Mouse (Mus musculus) olfactory bulb, adult 2 months (tissue): Measurements from ENCODE around the gene Ppp2r5b.

ENCODE experiments used
- CTCF ChIP-seq: fragments of 200-500 bp; IDR thresholded peaks from 2 replicates; pipeline ENCODE4 v1.5.1; 2012; ENCODE audit warnings: low read depth, mild to moderate bottlenecking, low read length, moderate library complexity; ENCODE audit not compliant: insufficient read depth
- POLR2A ChIP-seq: fragments of 200-500 bp; IDR thresholded peaks from 2 replicates; pipeline ENCODE4 v1.6.1; 2012; ENCODE audit warnings: mild to moderate bottlenecking, low read depth, low read length, moderate library complexity; ENCODE audit not compliant: insufficient read depth

GRCm38 (mm10) chr19:6271206-6271605, 35.5 kb upstream of the Ppp2r5b start:
- TF ChIP-seq CTCF (no peak), POLR2A (no peak)
